Mouse (Mus musculus) urinary bladder, postnatal 14 days (tissue): Measurements from ENCODE around the gene Cd81.
A peak's percentile ranks its signal among the peaks of the same experiment; 100 is the strongest.

Experiments used
- DNase-seq: peaks from one replicate; pipeline ENCODE4 v3.0.0; 2021; ENCODE audit warnings: low spot score

Cd81 gene

DNA sequence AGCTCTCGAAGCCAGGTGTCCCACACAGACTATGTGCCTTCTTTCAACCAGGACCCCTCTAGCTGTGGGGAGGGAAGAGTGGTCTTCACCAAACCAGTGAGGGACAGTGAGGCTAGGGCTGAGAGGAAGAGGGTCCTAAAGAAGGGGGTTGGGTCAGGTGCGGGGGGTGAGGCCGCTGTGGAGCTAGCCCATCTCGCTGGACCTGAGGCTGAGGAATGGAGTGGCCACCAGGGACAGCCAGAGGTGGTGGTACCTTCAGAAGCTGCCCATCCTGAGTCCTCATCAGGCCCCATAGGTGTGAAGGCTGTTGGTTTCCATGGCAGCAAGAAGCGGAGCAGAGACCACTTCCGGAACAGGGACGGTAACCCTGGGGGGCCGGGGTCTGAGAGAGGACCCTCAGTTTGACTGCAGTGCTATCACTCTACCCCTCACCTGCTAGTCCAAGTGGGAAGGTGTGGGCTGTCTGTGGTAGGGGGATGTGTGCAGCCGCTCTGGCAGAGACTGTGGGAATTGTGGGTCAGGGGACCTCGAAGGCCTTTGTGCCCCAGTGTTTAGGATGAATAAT lies 18.0 kb downstream of the Cd81 start:
- no peak for DNase-seq

- no peak for DNase-seq
Observed at GRCm38 (mm10) chr7:143072605-143073004, 20.1 kb downstream of the Cd81 start.

- peak; percentile 37 for DNase-seq
Observed at GRCm38 (mm10) chr7:143073086-143073485, 20.5 kb downstream of the Cd81 start.

- DNase-seq = no peak
Observed at GRCm38 (mm10) chr7:143075394-143075793, 22.9 kb downstream of the Cd81 start.

GRCm38 (mm10) chr7:143077351-143077750 lies 24.8 kb downstream of the Cd81 start:
- DNase-seq = no peak

GRCm38 (mm10) chr7:143082024-143082423 lies 29.5 kb downstream of the Cd81 start:
- no peak for DNase-seq

- DNase-seq = no peak
Observed at GRCm38 (mm10) chr7:143083708-143084107, 31.2 kb downstream of the Cd81 start.

DNA sequence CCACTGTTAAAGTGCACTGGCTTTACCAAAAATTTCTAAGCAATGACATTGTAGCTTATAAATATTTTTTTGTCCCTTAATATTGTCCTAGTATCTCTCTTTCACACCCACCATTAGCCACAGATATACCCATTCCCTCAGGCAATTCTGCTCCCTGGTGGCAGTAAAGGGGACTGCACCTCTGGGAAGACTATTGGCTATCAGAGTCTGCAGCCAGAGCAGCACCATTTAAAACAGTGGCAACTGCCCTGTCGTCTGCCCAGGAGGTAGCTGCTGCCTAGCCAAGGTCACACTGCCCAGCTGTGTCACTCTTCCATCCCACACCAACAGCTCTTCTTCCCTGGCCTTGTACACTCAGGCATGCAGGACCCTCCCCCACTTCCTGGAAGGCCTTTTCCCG lies 33.8 kb downstream of the Cd81 start:
- peak; percentile 75 for DNase-seq

GRCm38 (mm10) chr7:143087070-143087579 lies 34.6 kb downstream of the Cd81 start:
- DNase-seq = peak; percentile 57

- DNase-seq = no peak
Observed at GRCm38 (mm10) chr7:143093847-143094246, 41.3 kb downstream of the Cd81 start.

GRCm38 (mm10) chr7:143094592-143095553 lies 42.3 kb downstream of the Cd81 start, which contains the start of gene Trpm5:
Trpm5 (minus strand) TSS chr7:143094642.
- peak; percentile 64 for DNase-seq

DNA sequence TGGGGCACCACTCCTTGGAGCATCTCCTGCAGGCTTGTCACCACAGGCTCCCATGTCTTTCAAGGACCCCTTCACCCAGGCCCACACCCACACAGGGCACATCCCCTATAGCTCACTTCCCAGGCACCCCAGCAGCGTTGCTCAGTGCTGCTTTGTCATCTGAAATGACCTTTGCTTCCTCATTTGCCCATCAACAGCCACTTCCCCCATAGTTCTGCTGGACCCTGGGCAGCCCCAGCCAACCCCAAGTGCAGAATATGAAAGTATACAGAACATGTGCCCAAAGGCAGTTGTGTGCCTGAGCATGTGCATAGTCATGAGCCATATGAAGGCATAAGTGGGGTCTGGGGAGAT lies 43.0 kb downstream of the Cd81 start:
- DNase-seq = no peak

- no peak for DNase-seq
Observed at GRCm38 (mm10) chr7:143100759-143101158, 48.2 kb downstream of the Cd81 start.

GRCm38 (mm10) chr7:143105258-143105897 lies 52.8 kb downstream of the Cd81 start:
- peak; percentile 62 for DNase-seq

DNA sequence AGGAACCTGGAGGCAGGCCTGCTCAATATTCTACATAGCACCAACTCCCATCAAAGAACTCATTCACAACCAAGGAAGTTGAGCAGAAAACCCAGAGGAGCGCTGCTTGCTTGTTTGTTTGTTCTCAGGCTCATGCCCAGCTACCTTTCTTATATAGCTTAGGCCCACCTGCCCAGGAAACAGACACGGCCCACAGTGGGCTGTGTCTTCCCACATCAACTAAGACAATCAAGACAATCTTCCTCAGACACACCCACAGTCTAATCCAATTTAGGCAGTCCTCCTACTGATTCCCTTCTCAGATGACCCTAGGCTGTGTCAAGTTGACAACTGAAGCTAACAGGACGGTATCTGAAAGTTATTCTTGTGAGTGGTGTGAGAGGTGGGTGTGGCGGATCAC lies 53.5 kb downstream of the Cd81 start, which contains the start of gene Kcnq1:
Kcnq1 (plus strand) TSS at position 301 of the 400 bp plus-strand sequence.
- DNase-seq = no peak

- DNase-seq = peak; percentile 71
Observed at GRCm38 (mm10) chr7:143106672-143107465, 54.3 kb downstream of the Cd81 start.

DNA sequence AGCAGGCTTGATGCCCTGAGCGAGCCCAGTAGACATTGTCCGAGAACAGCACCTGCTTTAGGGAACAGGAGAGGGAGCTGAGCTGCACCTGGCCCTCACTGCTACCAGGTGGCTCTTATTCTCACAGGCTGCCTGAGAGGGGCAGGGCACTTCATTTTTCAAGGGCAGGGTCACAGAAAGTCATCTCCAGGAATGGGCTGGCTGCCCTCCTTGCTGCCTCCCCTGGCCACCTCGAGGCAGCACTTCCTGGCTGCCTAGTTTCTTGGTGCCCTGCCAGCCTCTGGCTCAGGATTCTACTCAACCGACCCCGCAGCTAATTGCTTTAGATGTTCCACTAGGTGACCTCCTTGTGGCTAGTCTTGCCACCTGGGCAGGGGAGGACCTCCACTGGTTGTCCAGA lies 55.7 kb downstream of the Cd81 start:
- peak; percentile 28 for DNase-seq

DNA sequence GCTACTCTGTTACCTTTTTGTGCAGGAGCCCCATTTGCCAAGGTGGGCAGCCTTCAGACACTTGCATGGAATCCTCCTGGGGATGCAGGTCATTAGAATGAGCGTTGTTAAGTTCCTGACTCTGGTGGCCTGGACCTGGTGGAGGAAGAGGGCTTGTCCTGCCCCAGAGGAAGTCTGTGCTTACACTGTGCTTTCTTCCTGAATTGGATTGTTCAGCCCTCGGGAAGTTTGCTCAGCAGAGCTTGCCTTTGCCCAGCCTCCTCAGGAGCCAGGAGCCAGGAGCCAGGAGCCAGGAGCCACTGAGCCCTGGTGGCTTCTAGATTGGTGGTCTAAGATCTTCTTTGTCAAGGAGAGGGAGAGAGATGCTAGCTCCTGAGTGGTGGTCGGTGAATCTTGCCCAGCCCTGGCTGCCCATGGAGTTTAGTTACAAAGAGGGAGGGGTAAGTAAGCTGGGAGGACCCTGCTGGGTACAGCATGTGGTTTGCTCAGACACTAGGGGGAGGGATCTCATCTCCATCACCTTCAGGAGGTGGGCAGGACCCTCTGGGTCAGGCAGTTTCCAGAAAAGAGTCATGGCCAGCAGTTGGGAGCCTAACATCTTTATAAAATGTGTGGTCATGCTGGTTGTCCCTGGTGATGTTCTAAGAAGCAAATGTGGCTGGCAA lies 56.6 kb downstream of the Cd81 start:
- no peak for DNase-seq

GRCm38 (mm10) chr7:143109696-143110095 lies 57.2 kb downstream of the Cd81 start:
- no peak for DNase-seq

DNA sequence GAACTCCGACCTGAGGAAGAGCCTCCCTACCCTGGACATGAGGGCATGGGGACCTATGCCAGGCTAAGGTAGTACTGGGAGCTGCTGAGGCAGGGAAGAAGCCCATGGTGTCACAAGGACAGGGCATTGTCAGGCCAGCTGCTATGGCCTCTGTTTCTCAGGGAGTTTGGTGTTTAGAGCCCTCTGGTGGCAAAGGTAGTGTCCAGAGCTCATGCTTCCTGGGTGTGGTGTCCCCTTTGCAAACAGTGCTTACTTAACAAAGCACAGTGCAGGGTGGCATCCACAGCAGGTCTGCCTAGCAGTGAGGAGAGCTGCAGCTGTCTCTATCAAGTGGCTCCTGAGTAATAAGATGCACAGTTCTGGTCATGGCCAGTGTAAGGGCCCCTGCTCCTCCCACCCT lies 58.3 kb downstream of the Cd81 start:
- no peak for DNase-seq

DNA sequence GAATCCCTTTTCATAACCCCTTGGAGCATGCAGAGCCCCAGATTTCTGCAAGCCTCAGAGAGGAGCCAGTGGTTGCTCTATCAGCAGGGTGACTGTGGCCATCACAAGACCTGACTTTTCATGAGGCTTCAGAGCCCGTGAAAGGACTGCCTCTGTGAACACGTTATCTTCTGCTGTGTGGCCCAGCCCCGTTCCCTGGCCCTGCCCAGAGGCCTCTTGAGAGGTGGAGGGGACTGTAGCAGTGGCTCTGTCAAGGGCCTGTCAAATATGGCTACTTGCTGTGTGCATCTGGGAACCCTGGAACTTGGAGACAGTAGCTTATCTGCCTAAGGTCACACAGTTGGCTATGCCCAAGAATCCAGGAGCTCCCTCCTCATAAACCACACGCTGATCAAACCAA lies 59.2 kb downstream of the Cd81 start:
- no peak for DNase-seq
